16 mouse cellular contexts compared by ENCODE assay signal in genomic region chr2:165768805-165769358, GRCm38 (mm10).
DNase-seq lines count a peak whose midpoint lies in the region; ATAC-seq lines count a peak whose summit lies in the region.
"Had no signal": no experiment of that assay in that cellular context is flagged by ENCODE, and none has a peak within 500 bp of the region (broad histone marks: within the 10 kb centered on the region; RNA-seq: fewer than 3 reads in every experiment).

No protein-coding gene starts in this region.

- peaks cover 12% of the 10 kb centered on the region for H3K4me1 ChIP-seq in midbrain, embryonic 10.5 days
- H3K4me1 ChIP-seq in midbrain, embryonic 16.5 days (ENCODE audit: control insufficient read depth, insufficient read depth, low read length) = peaks cover 9% of the 10 kb centered on the region
- H3K4me1 ChIP-seq in limb, embryonic 10.5 days = peaks cover 21% of the 10 kb centered on the region
- H3K4me1 ChIP-seq in neural tube, embryonic 13.5 days (replicated peaks) = peaks cover 19% of the 10 kb centered on the region
- H3K4me1 ChIP-seq: intestine, embryonic 15.5 days; liver, embryonic 13.5 days had no signal

- no peaks in the 10 kb centered on the region for H3K9me3 ChIP-seq in midbrain, embryonic 10.5 days (replicated peaks)
- H3K9me3 ChIP-seq in midbrain, embryonic 16.5 days (replicated peaks; ENCODE audit: control insufficient read depth, low read length, poor library complexity, severe bottlenecking) = no peaks in the 10 kb centered on the region
- H3K9me3 ChIP-seq in limb, embryonic 10.5 days (replicated peaks) = no peaks in the 10 kb centered on the region
- no peaks in the 10 kb centered on the region for H3K9me3 ChIP-seq in neural tube, embryonic 13.5 days
- H3K9me3 ChIP-seq: heart, embryonic 15.5 days; intestine, embryonic 15.5 days; liver, embryonic 13.5 days had no signal

- no peak overlapping the region for H3K4me3 ChIP-seq in midbrain, embryonic 10.5 days
- no peak overlapping the region for H3K4me3 ChIP-seq in midbrain, embryonic 16.5 days (ENCODE audit: low read depth, low read length)
- H3K4me3 ChIP-seq in limb, embryonic 10.5 days = no peak overlapping the region
- H3K4me3 ChIP-seq in neural tube, embryonic 13.5 days = no peak overlapping the region
- H3K4me3 ChIP-seq: erythroblast, embryonic 14.5 days; heart, embryonic 15.5 days; intestine, embryonic 15.5 days; liver, embryonic 13.5 days had no signal

- H3K4me2 ChIP-seq in midbrain, embryonic 16.5 days (ENCODE audit: low read length) = no peak overlapping the region; the same call in 1 of the 2 replicates
- no peak overlapping the region for H3K4me2 ChIP-seq in neural tube, embryonic 13.5 days
- H3K4me2 ChIP-seq: heart, embryonic 15.5 days; intestine, embryonic 15.5 days; liver, embryonic 13.5 days had no signal

- peak overlapping the region; percentile 67 for H3K27ac ChIP-seq in midbrain, embryonic 10.5 days (replicated peaks)
- H3K27ac ChIP-seq in midbrain, embryonic 16.5 days (ENCODE audit: low read length) = no peak overlapping the region
- peak overlapping the region; percentile 42; the same call in 1 of the 2 replicates for H3K27ac ChIP-seq in limb, embryonic 10.5 days
- H3K27ac ChIP-seq in neural tube, embryonic 13.5 days (replicated peaks) = peak overlapping the region; percentile 84
- H3K27ac ChIP-seq: heart, embryonic 15.5 days; intestine, embryonic 15.5 days; liver, embryonic 13.5 days had no signal

- no peak for DNase-seq in midbrain, embryonic 10.5 days (ENCODE audit: low spot score)
- no peak for DNase-seq in limb, embryonic 10.5 days (ENCODE audit: low spot score)
- no peak for DNase-seq in frontal cortex, postnatal 36 days (ENCODE audit: low spot score in 2 of 2)
- no peak for DNase-seq in urinary bladder, postnatal 10 days (ENCODE audit: low spot score)
- DNase-seq: adrenal gland, postnatal 25 days; cerebellum, adult 8-10 months; embryo, embryonic 11 days; liver, embryonic 13.5 days; thymus, postnatal 14 days had no signal

- no peaks in the 10 kb centered on the region for H3K27me3 ChIP-seq in midbrain, embryonic 10.5 days (ENCODE audit: low read depth, poor library complexity, severe bottlenecking)
- no peaks in the 10 kb centered on the region for H3K27me3 ChIP-seq in midbrain, embryonic 16.5 days (ENCODE audit: control insufficient read depth, insufficient read depth, low read depth, low read length)
- no peaks in the 10 kb centered on the region for H3K27me3 ChIP-seq in limb, embryonic 10.5 days (ENCODE audit: low read depth, poor library complexity, severe bottlenecking)
- H3K27me3 ChIP-seq in neural tube, embryonic 13.5 days = no peaks in the 10 kb centered on the region
- H3K27me3 ChIP-seq: heart, embryonic 15.5 days; intestine, embryonic 15.5 days; liver, embryonic 13.5 days had no signal

- no peak overlapping the region for H3K9ac ChIP-seq in midbrain, embryonic 16.5 days (ENCODE audit: low read depth, low read length)
- peak overlapping the region; percentile 22; the same call in 1 of the 2 replicates for H3K9ac ChIP-seq in neural tube, embryonic 13.5 days
- H3K9ac ChIP-seq: heart, embryonic 15.5 days; intestine, embryonic 15.5 days; liver, embryonic 13.5 days had no signal

- no peak for ATAC-seq in midbrain, embryonic 16.5 days
- peak; percentile 60 for ATAC-seq in granulocyte monocyte progenitor cell, adult 5-6 weeks (replicated peaks; ENCODE audit: poor library complexity, severe bottlenecking)
- peak; percentile 41 for ATAC-seq in neural tube, embryonic 13.5 days (ENCODE audit: low read depth)
- ATAC-seq: intestine, embryonic 15.5 days; lung, postnatal 0 days had no signal

- H3K36me3 ChIP-seq in midbrain, embryonic 10.5 days = 0 out of 2 replicates have a peak, but pooled peaks cover 3% of the 10 kb centered on the region
- H3K36me3 ChIP-seq in midbrain, embryonic 16.5 days (ENCODE audit: control insufficient read depth, insufficient read depth, low read length) = no peaks in the 10 kb centered on the region
- no peaks in the 10 kb centered on the region; the same call in 1 of the 2 replicates for H3K36me3 ChIP-seq in limb, embryonic 10.5 days
- H3K36me3 ChIP-seq in neural tube, embryonic 13.5 days = no peaks in the 10 kb centered on the region; the same call in 1 of the 2 replicates
- H3K36me3 ChIP-seq: heart, embryonic 15.5 days; intestine, embryonic 15.5 days; liver, embryonic 13.5 days had no signal

- 52% methylated on average over 11 of the region's 11 CpGs for WGBS in midbrain, embryonic 10.5 days
- WGBS in midbrain, embryonic 16.5 days = 39% methylated on average over 10 of the region's 11 CpGs
- WGBS in limb, embryonic 10.5 days = 64% methylated on average over 11 of the region's 11 CpGs
- WGBS in neural tube, embryonic 13.5 days = 43% methylated on average over 11 of the region's 11 CpGs
